Mouse (Mus musculus): ENCODE data around the gene Cabp1. TPM values are rescaled to one million over a fixed set of nuclear protein-coding genes. Genes with fewer than 3 reads are reported as not detected.

The Cabp1 gene
- polyA plus RNA-seq, 1 experiment from 2014 or later, result 6.6 TPM

DNA sequence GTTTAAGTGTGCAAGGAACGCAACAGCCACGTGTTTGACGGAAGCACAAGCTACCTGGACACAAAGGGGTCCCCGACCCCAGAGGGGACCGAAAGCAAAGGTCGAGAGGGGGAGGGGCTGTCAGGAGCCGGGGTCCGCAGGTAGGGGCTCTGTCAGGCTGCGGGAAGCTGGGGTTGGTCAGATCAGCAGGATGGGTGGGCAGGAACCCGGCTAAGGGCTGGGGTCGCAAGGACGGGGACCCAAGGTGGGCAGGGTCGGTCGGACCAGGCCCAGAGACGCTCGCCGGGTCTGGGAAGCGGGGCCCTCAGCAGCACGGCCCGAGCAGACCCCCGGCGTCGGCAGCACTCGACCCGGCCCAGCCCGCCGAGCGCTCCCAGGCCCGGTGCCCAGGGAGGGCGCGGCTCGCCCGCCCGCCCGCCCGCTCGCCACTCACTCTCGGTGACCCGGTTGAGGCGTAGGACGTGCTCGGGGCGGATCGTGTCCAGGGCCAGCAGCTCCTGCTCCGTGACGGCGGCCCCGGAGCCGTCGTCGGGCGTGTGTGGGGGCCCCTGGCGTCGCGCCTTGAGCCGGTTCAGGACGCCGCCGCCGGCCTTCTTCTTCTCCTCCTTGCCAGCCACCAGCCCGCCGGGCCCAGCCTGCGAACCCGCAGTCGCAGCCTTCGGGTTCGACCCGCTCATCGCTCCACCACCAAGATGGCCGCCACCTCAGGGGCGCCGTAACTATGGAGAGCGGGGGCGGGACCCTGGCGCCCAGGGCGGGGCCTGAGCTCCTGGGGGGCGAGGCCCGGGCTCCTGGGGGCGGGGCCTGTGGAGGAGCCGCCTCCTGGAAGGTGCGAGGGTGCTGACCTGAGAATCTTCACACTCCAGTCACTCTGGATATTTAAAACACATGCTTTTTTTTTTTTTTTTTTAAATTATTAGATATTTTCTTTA is 59.7 kb downstream of the Cabp1 start, which contains the start of gene Unc119b:
Unc119b (minus strand) TSS at position 742 of the 932 bp plus-strand sequence.
- WGBS, result under 1% methylated on average over 75 of the region's 81 CpGs
- no peaks in the 10 kb centered on the region for H3K27me3 ChIP-seq (ENCODE audit: control insufficient read depth, insufficient read depth, low read length)
- peaks cover 10% of the 10 kb centered on the region for H3K36me3 ChIP-seq (ENCODE audit: control insufficient read depth, insufficient read depth, low read length)
- H3K4me3 ChIP-seq (replicated peaks; ENCODE audit: low read depth, low read length), result peak within 1 kb of the TSS; percentile 85
- peak; percentile 95 for ATAC-seq (ENCODE audit: low FRiP score, low TSS enrichment)
- peak within 1 kb of the TSS; percentile 70 for H3K27ac ChIP-seq (replicated peaks; ENCODE audit: low read depth, low read length)
- peak; percentile 93 for DNase-seq
- H3K4me1 ChIP-seq (ENCODE audit: control insufficient read depth, insufficient read depth, low read length), result peaks cover 21% of the 10 kb centered on the region
- no peaks in the 10 kb centered on the region for H3K9me3 ChIP-seq (ENCODE audit: control insufficient read depth, low read length)
- H3K4me2 ChIP-seq (ENCODE audit: low read length), result peak within 1 kb of the TSS; percentile 81
- H3K9ac ChIP-seq (replicated peaks; ENCODE audit: low read length), result peak within 1 kb of the TSS; percentile 95

DNA sequence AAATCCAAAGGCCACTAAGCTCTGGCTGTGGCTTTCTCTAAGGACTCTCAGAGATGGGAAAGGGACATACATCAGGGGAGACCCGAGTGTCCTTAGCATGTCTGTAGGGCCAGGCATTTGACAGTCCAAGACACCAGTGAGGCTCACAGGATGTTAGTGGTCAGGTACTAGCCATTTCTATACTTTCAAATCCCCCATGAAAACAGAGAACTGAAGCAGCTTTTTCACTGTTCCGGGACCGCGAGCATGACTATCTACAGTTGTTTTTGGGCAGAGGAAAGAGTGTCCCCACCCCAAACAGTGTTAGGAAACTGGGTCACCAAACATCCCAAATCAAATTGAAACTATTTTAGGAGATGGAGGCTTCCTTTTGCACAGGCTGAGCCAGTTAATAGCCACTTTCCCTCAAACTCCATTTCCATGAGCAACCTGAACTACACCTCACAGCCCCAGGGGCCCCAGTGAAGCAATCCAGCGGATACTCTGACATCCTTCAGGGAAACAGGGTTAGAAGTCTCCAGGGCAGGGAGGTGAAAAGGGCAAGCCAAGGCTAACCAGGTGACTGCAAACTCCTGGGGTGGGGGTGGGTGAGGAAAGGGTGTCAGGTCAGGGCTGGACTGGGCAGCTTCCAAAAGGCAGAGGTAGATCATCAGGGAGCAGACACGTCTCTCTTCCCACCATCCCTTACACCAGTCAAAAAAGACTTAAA is 60.7 kb downstream of the Cabp1 start:
- Histone ChIP-seq H3K9ac (replicated peaks; ENCODE audit: low read length) (peak overlapping the region; percentile 45; the same call in 1 of the 2 replicates), H3K4me2 (ENCODE audit: low read length) (peak overlapping the region; percentile 81), H3K9me3 (ENCODE audit: control insufficient read depth, low read length) (no peaks in the 10 kb centered on the region), H3K27ac (replicated peaks; ENCODE audit: low read depth, low read length) (no peak overlapping the region), H3K27me3 (ENCODE audit: control insufficient read depth, insufficient read depth, low read length) (no peaks in the 10 kb centered on the region), H3K4me1 (ENCODE audit: control insufficient read depth, insufficient read depth, low read length) (peaks cover 21% of the 10 kb centered on the region), H3K4me3 (replicated peaks; ENCODE audit: low read depth, low read length) (peak overlapping the region; percentile 85), H3K36me3 (ENCODE audit: control insufficient read depth, insufficient read depth, low read length) (peaks cover 16% of the 10 kb centered on the region)
- WGBS, result 64% methylated on average over 6 of the region's 6 CpGs
- ATAC-seq (ENCODE audit: low FRiP score, low TSS enrichment), result no peak
- DNase-seq, result no peak

- Histone ChIP-seq H3K4me1 (ENCODE audit: control insufficient read depth, insufficient read depth, low read length) (peaks cover 21% of the 10 kb centered on the region), H3K4me2 (ENCODE audit: low read length) (peak overlapping the region; percentile 81; the same call in 1 of the 2 replicates), H3K9ac (replicated peaks; ENCODE audit: low read length) (no peak overlapping the region), H3K36me3 (ENCODE audit: control insufficient read depth, insufficient read depth, low read length) (peaks cover 26% of the 10 kb centered on the region), H3K4me3 (replicated peaks; ENCODE audit: low read depth, low read length) (no peak overlapping the region), H3K27ac (replicated peaks; ENCODE audit: low read depth, low read length) (no peak overlapping the region), H3K9me3 (ENCODE audit: control insufficient read depth, low read length) (no peaks in the 10 kb centered on the region), H3K27me3 (ENCODE audit: control insufficient read depth, insufficient read depth, low read length) (no peaks in the 10 kb centered on the region)
- no peak for ATAC-seq (ENCODE audit: low FRiP score, low TSS enrichment)
- 94% methylated on average over 8 of the region's 8 CpGs for WGBS
- no peak for DNase-seq
Measured at GRCm38 (mm10) chr5:115132465-115132864, 61.7 kb downstream of the Cabp1 start.

GRCm38 (mm10) chr5:115129328-115129727 is 64.9 kb downstream of the Cabp1 start:
- Histone ChIP-seq H3K4me3 (replicated peaks; ENCODE audit: low read depth, low read length) (no peak overlapping the region), H3K9ac (replicated peaks; ENCODE audit: low read length) (no peak overlapping the region), H3K27me3 (ENCODE audit: control insufficient read depth, insufficient read depth, low read length) (no peaks in the 10 kb centered on the region), H3K27ac (replicated peaks; ENCODE audit: low read depth, low read length) (no peak overlapping the region), H3K9me3 (ENCODE audit: control insufficient read depth, low read length) (no peaks in the 10 kb centered on the region), H3K4me1 (ENCODE audit: control insufficient read depth, insufficient read depth, low read length) (peaks cover 21% of the 10 kb centered on the region), H3K36me3 (ENCODE audit: control insufficient read depth, insufficient read depth, low read length) (peaks cover 57% of the 10 kb centered on the region), H3K4me2 (ENCODE audit: low read length) (no peak overlapping the region)
- ATAC-seq (ENCODE audit: low FRiP score, low TSS enrichment) (no peak), DNase-seq (no peak)
- 89% methylated on average over 6 of the region's 6 CpGs for WGBS

DNA sequence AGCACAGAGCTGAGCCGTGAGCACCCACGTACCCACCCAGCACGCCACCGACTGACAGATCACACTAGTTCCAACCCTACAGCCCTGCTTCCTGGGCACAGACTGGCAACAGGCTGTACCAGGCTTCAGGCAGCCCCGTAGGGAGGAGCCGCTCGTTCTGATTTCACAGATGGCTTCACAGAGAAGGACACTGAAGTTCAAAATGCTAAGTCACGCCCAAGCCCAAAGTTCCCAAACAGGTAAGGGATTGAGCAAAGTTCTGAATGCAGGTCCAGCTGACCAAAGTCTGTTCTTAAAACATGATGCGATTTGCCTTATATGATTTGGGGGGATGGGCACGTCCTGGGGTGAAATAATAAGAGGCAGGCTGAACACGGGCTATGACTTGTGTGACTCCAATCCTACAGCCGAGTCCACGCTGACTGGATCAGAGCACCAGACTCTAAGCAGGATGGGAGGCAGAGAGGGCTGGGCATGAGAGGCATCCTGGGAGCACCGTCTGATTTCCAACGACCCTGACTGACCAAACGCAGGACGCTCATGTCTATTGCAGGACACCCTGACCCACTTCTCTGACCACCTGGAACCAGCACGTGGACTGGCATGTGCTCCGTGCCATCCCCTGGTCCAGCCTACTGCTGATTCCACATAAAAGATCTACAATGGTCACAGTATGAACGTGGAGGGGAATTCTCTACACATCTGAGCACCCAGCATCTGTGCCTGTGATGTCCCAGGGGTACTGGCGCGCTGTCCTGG is 66.6 kb downstream of the Cabp1 start:
- Histone ChIP-seq H3K4me1 (ENCODE audit: control insufficient read depth, insufficient read depth, low read length) (peaks cover 4% of the 10 kb centered on the region), H3K27ac (replicated peaks; ENCODE audit: low read depth, low read length) (no peak overlapping the region), H3K4me2 (ENCODE audit: low read length) (no peak overlapping the region), H3K36me3 (ENCODE audit: control insufficient read depth, insufficient read depth, low read length) (peaks cover 68% of the 10 kb centered on the region), H3K27me3 (ENCODE audit: control insufficient read depth, insufficient read depth, low read length) (no peaks in the 10 kb centered on the region), H3K4me3 (replicated peaks; ENCODE audit: low read depth, low read length) (no peak overlapping the region), H3K9me3 (ENCODE audit: control insufficient read depth, low read length) (no peaks in the 10 kb centered on the region), H3K9ac (replicated peaks; ENCODE audit: low read length) (no peak overlapping the region)
- DNase-seq (no peak), ATAC-seq (ENCODE audit: low FRiP score, low TSS enrichment) (no peak)
- 93% methylated on average over 22 of the region's 22 CpGs for WGBS

DNA sequence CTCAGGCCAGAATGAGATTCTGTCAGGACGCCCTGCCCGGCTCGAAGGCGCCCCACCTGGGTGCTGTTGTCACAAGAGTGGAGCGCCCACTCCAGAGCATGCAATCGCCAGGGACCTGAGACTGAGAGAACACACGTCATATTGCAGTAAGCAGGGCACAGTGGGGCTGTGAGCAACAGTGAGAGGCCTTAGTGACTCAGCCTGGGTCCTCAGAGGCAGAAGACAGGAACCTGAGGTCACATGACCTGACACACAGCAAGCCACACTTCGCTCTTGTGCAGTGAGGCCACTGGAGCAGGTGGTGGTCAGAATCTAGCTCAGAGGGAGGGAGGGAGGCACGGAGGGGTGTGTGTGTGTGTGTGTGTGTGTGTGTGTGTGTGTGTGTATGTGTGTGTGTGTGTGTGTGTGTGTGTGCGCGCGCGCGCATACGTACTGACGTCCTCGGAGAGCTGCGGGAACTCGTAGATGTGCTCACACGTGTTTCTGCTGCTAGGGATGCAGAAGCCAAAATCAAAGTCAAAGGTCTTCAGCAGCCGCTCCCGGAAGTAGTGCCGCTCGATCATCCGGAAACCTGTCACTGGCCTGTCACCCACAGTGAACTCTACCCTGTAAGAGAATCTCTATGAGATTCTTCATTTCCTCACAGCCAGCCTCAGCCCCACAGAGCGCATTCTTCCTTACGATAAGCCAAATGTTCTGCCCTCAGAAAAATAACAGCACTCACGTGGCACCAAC is 67.4 kb downstream of the Cabp1 start:
- Histone ChIP-seq H3K27ac (replicated peaks; ENCODE audit: low read depth, low read length) (no peak overlapping the region), H3K36me3 (ENCODE audit: control insufficient read depth, insufficient read depth, low read length) (peaks cover 68% of the 10 kb centered on the region), H3K4me1 (ENCODE audit: control insufficient read depth, insufficient read depth, low read length) (no peaks in the 10 kb centered on the region), H3K4me3 (replicated peaks; ENCODE audit: low read depth, low read length) (no peak overlapping the region), H3K9ac (replicated peaks; ENCODE audit: low read length) (no peak overlapping the region), H3K4me2 (ENCODE audit: low read length) (no peak overlapping the region), H3K9me3 (ENCODE audit: control insufficient read depth, low read length) (no peaks in the 10 kb centered on the region), H3K27me3 (ENCODE audit: control insufficient read depth, insufficient read depth, low read length) (no peaks in the 10 kb centered on the region)
- ATAC-seq (ENCODE audit: low FRiP score, low TSS enrichment) (no peak), DNase-seq (no peak)
- WGBS, result 89% methylated on average over 28 of the region's 28 CpGs

DNA sequence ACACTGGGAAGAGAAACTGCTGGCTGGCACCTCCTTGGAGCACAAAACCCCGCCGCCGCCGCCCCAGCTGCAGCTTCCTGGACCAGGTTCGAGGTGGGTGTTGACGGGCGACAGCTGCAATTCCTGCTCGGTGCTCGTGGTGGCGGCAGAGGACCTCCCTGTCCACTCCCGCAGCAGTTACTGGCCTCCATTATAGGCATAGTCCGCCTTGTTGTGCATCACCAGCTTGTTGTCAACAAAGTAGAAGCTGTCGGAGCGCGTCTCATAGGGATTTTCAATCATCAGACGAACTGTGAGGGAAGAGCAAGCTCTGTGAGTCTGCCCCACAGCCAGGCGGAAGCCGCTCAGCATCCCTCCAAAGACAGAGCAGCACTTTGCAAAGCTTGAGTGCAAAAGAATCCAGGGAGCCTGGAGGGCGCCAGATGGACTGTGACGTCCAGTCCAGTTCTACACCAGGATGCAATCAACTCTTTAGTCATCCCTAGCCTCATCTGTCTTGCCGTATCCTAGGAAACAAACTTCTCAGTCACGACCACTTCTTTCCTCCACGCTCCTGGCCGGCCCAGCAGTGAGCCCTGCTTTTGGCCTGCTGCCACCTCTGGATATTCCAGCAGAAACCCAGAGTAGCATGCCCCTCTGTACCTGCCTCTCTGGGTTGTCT is 68.8 kb downstream of the Cabp1 start:
- H3K9ac ChIP-seq (replicated peaks; ENCODE audit: low read length), result no peak overlapping the region; the same call in 1 of the 2 replicates
- H3K4me1 ChIP-seq (ENCODE audit: control insufficient read depth, insufficient read depth, low read length), result no peaks in the 10 kb centered on the region
- WGBS, result 22% methylated on average over 24 of the region's 24 CpGs
- no peak overlapping the region for H3K4me3 ChIP-seq (replicated peaks; ENCODE audit: low read depth, low read length)
- H3K4me2 ChIP-seq (ENCODE audit: low read length), result no peak overlapping the region
- H3K27ac ChIP-seq (replicated peaks; ENCODE audit: low read depth, low read length), result 0 out of 2 replicates have a peak overlapping the region, but pooled peaks have one; percentile 32
- peak; percentile 88 for DNase-seq
- peak; percentile 62; the same call in 1 of the 2 replicates for ATAC-seq (ENCODE audit: low FRiP score, low TSS enrichment)
- H3K36me3 ChIP-seq (ENCODE audit: control insufficient read depth, insufficient read depth, low read length), result peaks cover 67% of the 10 kb centered on the region
- no peaks in the 10 kb centered on the region for H3K9me3 ChIP-seq (ENCODE audit: control insufficient read depth, low read length)
- H3K27me3 ChIP-seq (ENCODE audit: control insufficient read depth, insufficient read depth, low read length), result no peaks in the 10 kb centered on the region
